Comparison of ENCODE assay signal across 15 mouse cellular contexts in genomic region chr8:78098191-78098745, GRCm38 (mm10).
A peak's percentile ranks its signal among the peaks of the same experiment; 100 is the strongest.
DNase-seq lines count a peak whose midpoint lies in the region; ATAC-seq and TF ChIP-seq lines count a peak whose summit lies in the region.
"Had no signal": no experiment of that assay in that cellular context is flagged by ENCODE, and none has a peak within 500 bp of the region (broad histone marks: within the 10 kb centered on the region; RNA-seq: fewer than 3 reads in every experiment).

No protein-coding gene starts in this region.

- DNase-seq in embryo, embryonic 11 days = peak; percentile 27
- DNase-seq in embryo, embryonic 9.5 days (ENCODE audit: extremely low spot score) = no peak
- DNase-seq in WW6 (ENCODE audit: low read depth, low spot score) = peak; percentile 90
- peak; percentile 52 for DNase-seq in hindbrain, embryonic 11.5 days (ENCODE audit: low spot score)
- no peak for DNase-seq in kidney, adult 2 months
- DNase-seq in gastrocnemius, adult 2 months = no peak
- DNase-seq in adrenal gland, postnatal 25 days = no peak
- DNase-seq: adrenal gland, postnatal 36 days; cerebellum, adult 11-12 months; heart, adult 18-20 months; thymus, postnatal 36 days had no signal

- H3K27ac ChIP-seq in hindbrain, embryonic 11.5 days (ENCODE audit: low read depth, low read length) = no peak overlapping the region
- H3K27ac ChIP-seq in midbrain, embryonic 15.5 days = no peak overlapping the region
- no peak overlapping the region for H3K27ac ChIP-seq in kidney, adult 2 months (ENCODE audit: insufficient read depth, low read depth, low read length)
- H3K27ac ChIP-seq in gastrocnemius, adult 2 months = no peak overlapping the region
- H3K27ac ChIP-seq: embryonic facial prominence, embryonic 12.5 days; limb, embryonic 13.5 days had no signal

- no peak for TF ChIP-seq POLR2A in kidney, adult 2 months (IDR thresholded peaks at IDR 0.05; ENCODE audit: low read depth, low read length)

- H3K36me3 ChIP-seq in hindbrain, embryonic 11.5 days (ENCODE audit: control insufficient read depth, insufficient read depth, low read length) = no peaks in the 10 kb centered on the region
- no peaks in the 10 kb centered on the region for H3K36me3 ChIP-seq in midbrain, embryonic 15.5 days (replicated peaks)
- no peaks in the 10 kb centered on the region for H3K36me3 ChIP-seq in kidney, adult 2 months (ENCODE audit: control insufficient read depth, insufficient read depth, low read length)
- H3K36me3 ChIP-seq: embryonic facial prominence, embryonic 12.5 days; limb, embryonic 13.5 days had no signal

- 27% methylated on average over 6 of the region's 6 CpGs for WGBS in hindbrain, embryonic 11.5 days
- 20% methylated on average over 6 of the region's 6 CpGs for WGBS in midbrain, embryonic 15.5 days
- WGBS in kidney, adult 2 months = 47% methylated on average over 6 of the region's 6 CpGs

- no peaks in the 10 kb centered on the region for H3K4me1 ChIP-seq in hindbrain, embryonic 11.5 days (replicated peaks; ENCODE audit: control insufficient read depth, insufficient read depth, low read length)
- peaks cover 8% of the 10 kb centered on the region; the same call in 1 of the 2 replicates for H3K4me1 ChIP-seq in midbrain, embryonic 15.5 days
- no peaks in the 10 kb centered on the region for H3K4me1 ChIP-seq in kidney, adult 2 months (ENCODE audit: control insufficient read depth, insufficient read depth, low read length)
- H3K4me1 ChIP-seq: embryonic facial prominence, embryonic 12.5 days had no signal

- no peak overlapping the region for H3K4me2 ChIP-seq in hindbrain, embryonic 11.5 days (replicated peaks; ENCODE audit: low read depth, low read length)
- no peak overlapping the region for H3K4me2 ChIP-seq in midbrain, embryonic 15.5 days
- H3K4me2 ChIP-seq: embryonic facial prominence, embryonic 12.5 days; limb, embryonic 13.5 days; lung, embryonic 14.5 days had no signal

- H3K27me3 ChIP-seq in hindbrain, embryonic 11.5 days (ENCODE audit: control insufficient read depth, insufficient read depth, low read length) = no peaks in the 10 kb centered on the region
- H3K27me3 ChIP-seq in midbrain, embryonic 15.5 days (replicated peaks) = no peaks in the 10 kb centered on the region
- H3K27me3 ChIP-seq in kidney, adult 2 months (replicated peaks; ENCODE audit: control insufficient read depth, insufficient read depth, low read length) = no peaks in the 10 kb centered on the region
- H3K27me3 ChIP-seq: embryonic facial prominence, embryonic 12.5 days had no signal

- H3K4me3 ChIP-seq in hindbrain, embryonic 11.5 days (ENCODE audit: low read depth, low read length) = no peak overlapping the region
- no peak overlapping the region for H3K4me3 ChIP-seq in midbrain, embryonic 15.5 days
- no peak overlapping the region for H3K4me3 ChIP-seq in kidney, adult 2 months (ENCODE audit: insufficient read depth, low read depth, low read length)
- H3K4me3 ChIP-seq in gastrocnemius, adult 2 months = no peak overlapping the region
- H3K4me3 ChIP-seq: embryonic facial prominence, embryonic 12.5 days; limb, embryonic 13.5 days had no signal

- H3K9me3 ChIP-seq in hindbrain, embryonic 11.5 days (ENCODE audit: control insufficient read depth, low read length) = no peaks in the 10 kb centered on the region
- no peaks in the 10 kb centered on the region for H3K9me3 ChIP-seq in midbrain, embryonic 15.5 days
- H3K9me3 ChIP-seq: embryonic facial prominence, embryonic 12.5 days; limb, embryonic 13.5 days had no signal

- H3K9ac ChIP-seq in hindbrain, embryonic 11.5 days (ENCODE audit: low read depth, low read length) = no peak overlapping the region
- no peak overlapping the region for H3K9ac ChIP-seq in midbrain, embryonic 15.5 days
- H3K9ac ChIP-seq: embryonic facial prominence, embryonic 12.5 days; limb, embryonic 13.5 days; lung, embryonic 14.5 days had no signal

- TF ChIP-seq CTCF in kidney, adult 2 months (conservative IDR thresholded peaks at IDR 0.05; ENCODE audit: insufficient read depth, insufficient read length, low read depth, low read length) = no peak
- TF ChIP-seq CTCF in gastrocnemius, adult 2 months (IDR thresholded peaks at IDR 0.05) = no peak

- intact Hi-C loops in gastrocnemius, adult 2 months (cut with DNase I) = no loop called here

- ATAC-seq in hindbrain, embryonic 11.5 days (ENCODE audit: low FRiP score) = peak; percentile 90
- peak; percentile 69; the same call in 1 of the 2 replicates for ATAC-seq in midbrain, embryonic 15.5 days (replicated peaks)

Comparison
In these comparisons a context has a peak if more than half of its experiments do, and no peak if none do; other contexts are left out.
1. DNase-seq: peak in embryo, embryonic 11 days (single experiment), WW6 (single experiment) and hindbrain, embryonic 11.5 days (single experiment); none in embryo, embryonic 9.5 days (single experiment), kidney, adult 2 months (single experiment), gastrocnemius, adult 2 months (single experiment) and adrenal gland, postnatal 25 days (single experiment).